Mouse (Mus musculus): ENCODE results near the gene Tmppe. TPM values are rescaled to one million over a fixed set of nuclear protein-coding genes. Genes with fewer than 3 reads are reported as not detected.

Tmppe gene
- polyA plus RNA-seq, 1 experiment from 2014 or later = 7.0 TPM

- H3K27ac ChIP-seq = no peak overlapping the region
- H3K9me3 ChIP-seq (replicated peaks; ENCODE audit: low read length) = no peaks in the 10 kb centered on the region
- no peaks in the 10 kb centered on the region for H3K27me3 ChIP-seq (ENCODE audit: insufficient read depth, low read length)
- H3K4me3 ChIP-seq (replicated peaks; ENCODE audit: low read depth, low read length) = no peak overlapping the region
- no peak overlapping the region for H3K4me2 ChIP-seq (ENCODE audit: low read length)
- ATAC-seq (replicated peaks; ENCODE audit: low FRiP score, low read depth) (no peak), DNase-seq (ENCODE audit: low spot score) (no peak)
- TF ChIP-seq CTCF (IDR thresholded peaks at IDR 0.05; ENCODE audit: low read depth) = no peak
- peaks cover 9% of the 10 kb centered on the region; the same call in 1 of the 2 replicates for H3K36me3 ChIP-seq (ENCODE audit: insufficient read depth, low read length)
- H3K4me1 ChIP-seq (replicated peaks; ENCODE audit: insufficient read depth, low read length) = no peaks in the 10 kb centered on the region
- WGBS = 93% methylated on average over 8 of the region's 8 CpGs
- H3K9ac ChIP-seq (ENCODE audit: low read depth, low read length) = no peak overlapping the region
Observed at GRCm38 (mm10) chr9:114446887-114447286, 46.0 kb downstream of the Tmppe start.

GRCm38 (mm10) chr9:114448700-114449099 is 47.8 kb downstream of the Tmppe start:
- Histone ChIP-seq H3K9ac (ENCODE audit: low read depth, low read length) (no peak overlapping the region), H3K27me3 (ENCODE audit: insufficient read depth, low read length) (no peaks in the 10 kb centered on the region), H3K27ac (peak overlapping the region; percentile 25), H3K4me2 (ENCODE audit: low read length) (no peak overlapping the region), H3K4me3 (replicated peaks; ENCODE audit: low read depth, low read length) (no peak overlapping the region), H3K9me3 (replicated peaks; ENCODE audit: low read length) (no peaks in the 10 kb centered on the region), H3K4me1 (replicated peaks; ENCODE audit: insufficient read depth, low read length) (no peaks in the 10 kb centered on the region), H3K36me3 (ENCODE audit: insufficient read depth, low read length) (0 out of 2 replicates have a peak, but pooled peaks cover under 1% of the 10 kb centered on the region)
- 84% methylated on average over 5 of the region's 5 CpGs for WGBS
- no peak for TF ChIP-seq CTCF (IDR thresholded peaks at IDR 0.05; ENCODE audit: low read depth)
- 0 out of 2 replicates have a peak, but pooled peaks have one; percentile 14 for ATAC-seq (replicated peaks; ENCODE audit: low FRiP score, low read depth)
- no peak for DNase-seq (ENCODE audit: low spot score)

- no peak overlapping the region for H3K9ac ChIP-seq (ENCODE audit: low read depth, low read length)
- WGBS = 80% methylated on average over 13 of the region's 13 CpGs
- H3K4me3 ChIP-seq (replicated peaks; ENCODE audit: low read depth, low read length) = no peak overlapping the region
- H3K27ac ChIP-seq = peak overlapping the region; percentile 25
- peak; percentile 81; the same call in 1 of the 2 replicates for ATAC-seq (replicated peaks; ENCODE audit: low FRiP score, low read depth)
- DNase-seq (ENCODE audit: low spot score) = no peak
- no peaks in the 10 kb centered on the region for H3K9me3 ChIP-seq (replicated peaks; ENCODE audit: low read length)
- H3K36me3 ChIP-seq (ENCODE audit: insufficient read depth, low read length) = no peaks in the 10 kb centered on the region
- TF ChIP-seq CTCF (IDR thresholded peaks at IDR 0.05; ENCODE audit: low read depth) = no peak
- no peak overlapping the region for H3K4me2 ChIP-seq (ENCODE audit: low read length)
- H3K4me1 ChIP-seq (replicated peaks; ENCODE audit: insufficient read depth, low read length) = no peaks in the 10 kb centered on the region
- no peaks in the 10 kb centered on the region for H3K27me3 ChIP-seq (ENCODE audit: insufficient read depth, low read length)
Observed at GRCm38 (mm10) chr9:114449120-114449754, 48.3 kb downstream of the Tmppe start.

- Histone ChIP-seq H3K9ac (ENCODE audit: low read depth, low read length) (no peak overlapping the region), H3K4me2 (ENCODE audit: low read length) (no peak overlapping the region), H3K4me3 (replicated peaks; ENCODE audit: low read depth, low read length) (no peak overlapping the region), H3K27ac (no peak overlapping the region), H3K27me3 (ENCODE audit: insufficient read depth, low read length) (no peaks in the 10 kb centered on the region), H3K9me3 (replicated peaks; ENCODE audit: low read length) (no peaks in the 10 kb centered on the region), H3K36me3 (ENCODE audit: insufficient read depth, low read length) (peaks cover 6% of the 10 kb centered on the region; the same call in 1 of the 2 replicates), H3K4me1 (replicated peaks; ENCODE audit: insufficient read depth, low read length) (no peaks in the 10 kb centered on the region)
- WGBS = 86% methylated on average over 7 of the region's 7 CpGs
- DNase-seq (ENCODE audit: low spot score) = no peak
- no peak for TF ChIP-seq CTCF (IDR thresholded peaks at IDR 0.05; ENCODE audit: low read depth)
- no peak for ATAC-seq (replicated peaks; ENCODE audit: low FRiP score, low read depth)
Observed at GRCm38 (mm10) chr9:114451615-114452014, 50.7 kb downstream of the Tmppe start.

GRCm38 (mm10) chr9:114452418-114452817 is 51.5 kb downstream of the Tmppe start:
- Histone ChIP-seq H3K4me1 (replicated peaks; ENCODE audit: insufficient read depth, low read length) (no peaks in the 10 kb centered on the region), H3K9me3 (replicated peaks; ENCODE audit: low read length) (no peaks in the 10 kb centered on the region), H3K27ac (no peak overlapping the region), H3K4me3 (replicated peaks; ENCODE audit: low read depth, low read length) (no peak overlapping the region), H3K4me2 (ENCODE audit: low read length) (no peak overlapping the region), H3K27me3 (ENCODE audit: insufficient read depth, low read length) (no peaks in the 10 kb centered on the region), H3K9ac (ENCODE audit: low read depth, low read length) (no peak overlapping the region), H3K36me3 (ENCODE audit: insufficient read depth, low read length) (peaks cover 6% of the 10 kb centered on the region; the same call in 1 of the 2 replicates)
- TF ChIP-seq CTCF (IDR thresholded peaks at IDR 0.05; ENCODE audit: low read depth) = no peak
- DNase-seq (ENCODE audit: low spot score) (no peak), ATAC-seq (replicated peaks; ENCODE audit: low FRiP score, low read depth) (no peak)
- WGBS = 94% methylated on average over 6 of the region's 6 CpGs

GRCm38 (mm10) chr9:114455420-114455819 is 54.5 kb downstream of the Tmppe start:
- Histone ChIP-seq H3K4me2 (ENCODE audit: low read length) (no peak overlapping the region), H3K9ac (ENCODE audit: low read depth, low read length) (no peak overlapping the region), H3K4me3 (replicated peaks; ENCODE audit: low read depth, low read length) (no peak overlapping the region), H3K36me3 (ENCODE audit: insufficient read depth, low read length) (peaks cover 13% of the 10 kb centered on the region; the same call in 1 of the 2 replicates), H3K27me3 (ENCODE audit: insufficient read depth, low read length) (no peaks in the 10 kb centered on the region), H3K9me3 (replicated peaks; ENCODE audit: low read length) (no peaks in the 10 kb centered on the region), H3K4me1 (replicated peaks; ENCODE audit: insufficient read depth, low read length) (no peaks in the 10 kb centered on the region), H3K27ac (no peak overlapping the region)
- DNase-seq (ENCODE audit: low spot score) = no peak
- WGBS = 89% methylated on average over 2 of the region's 2 CpGs
- no peak for ATAC-seq (replicated peaks; ENCODE audit: low FRiP score, low read depth)
- no peak for TF ChIP-seq CTCF (IDR thresholded peaks at IDR 0.05; ENCODE audit: low read depth)

Other genes starting within 250 kb of the Tmppe start
- gene Bcl2a1c, start 71.0 kb upstream of the Tmppe start, polyA plus RNA-seq (2015; fragmentation: Nextera tagmentation; extraction: Ambion mirVana) = 0.50 TPM in 1 of 2 replicates, not detected in the other
- 133 and 140 TPM in 2 replicates for gene Crtap, start 10.4 kb upstream of the Tmppe start, polyA plus RNA-seq (2015; fragmentation: Nextera tagmentation; extraction: Ambion mirVana)
- 77.9 and 85.5 TPM in 2 replicates for gene Glb1, start within 50 bp of the Tmppe start, polyA plus RNA-seq (2015; fragmentation: Nextera tagmentation; extraction: Ambion mirVana)
- 0.19 and 0.84 TPM in 2 replicates for gene Ccr4, start 103.8 kb downstream of the Tmppe start, polyA plus RNA-seq (2015; fragmentation: Nextera tagmentation; extraction: Ambion mirVana)
- gene C130032M10Rik, start 114.6 kb downstream of the Tmppe start, polyA plus RNA-seq (2015; fragmentation: Nextera tagmentation; extraction: Ambion mirVana) = 0.16 TPM in 1 of 2 replicates, not detected in the other
- 0.43 and 0.46 TPM in 2 replicates for gene Trim71, start 163.3 kb downstream of the Tmppe start, polyA plus RNA-seq (2015; fragmentation: Nextera tagmentation; extraction: Ambion mirVana)
- 45.7 and 50.4 TPM in 2 replicates for gene Cnot10, start 239.1 kb downstream of the Tmppe start, polyA plus RNA-seq (2015; fragmentation: Nextera tagmentation; extraction: Ambion mirVana)

Data from kidney, postnatal 0 days (tissue).